Mouse (Mus musculus) cerebellum, adult 11 months (tissue): ENCODE results near the gene Defa33.
"Not testable (repeated sequence)": the region's sequence is repeated elsewhere in the genome, so short reads cannot be mapped to it uniquely, and the experiment has no call there.

ENCODE experiments used
- DNase-seq: peaks from one replicate; pipeline ENCODE4 v3.0.0; 2022

The Defa33 gene

DNA sequence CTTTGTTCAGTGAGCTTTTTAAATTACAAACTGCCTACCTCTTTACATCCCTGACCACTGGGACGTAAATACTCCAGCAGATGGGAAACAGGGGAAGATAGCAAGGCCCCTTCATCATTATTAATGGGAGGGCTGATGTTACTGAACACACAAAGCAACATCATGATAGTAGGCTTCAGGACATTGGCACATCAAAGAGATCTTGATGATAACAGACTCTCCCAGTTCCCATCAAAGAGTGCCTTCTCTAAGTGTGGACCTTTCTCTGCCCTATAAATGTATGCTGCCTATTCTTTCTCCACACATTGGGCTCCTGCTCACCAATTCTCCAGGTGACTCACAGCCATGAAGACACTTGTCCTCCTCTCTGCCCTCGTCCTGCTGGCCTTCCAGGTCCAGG, at the start of gene Defa33:
TSS of gene Defa33 (plus strand) at position 301 of the 400 bp plus-strand sequence.
- DNase-seq = not testable (repeated sequence)

DNA sequence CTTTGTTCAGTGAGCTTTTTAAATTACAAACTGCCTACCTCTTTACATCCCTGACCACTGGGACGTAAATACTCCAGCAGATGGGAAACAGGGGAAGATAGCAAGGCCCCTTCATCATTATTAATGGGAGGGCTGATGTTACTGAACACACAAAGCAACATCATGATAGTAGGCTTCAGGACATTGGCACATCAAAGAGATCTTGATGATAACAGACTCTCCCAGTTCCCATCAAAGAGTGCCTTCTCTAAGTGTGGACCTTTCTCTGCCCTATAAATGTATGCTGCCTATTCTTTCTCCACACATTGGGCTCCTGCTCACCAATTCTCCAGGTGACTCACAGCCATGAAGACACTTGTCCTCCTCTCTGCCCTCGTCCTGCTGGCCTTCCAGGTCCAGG, 13.4 kb upstream of the Defa33 start, which contains the start of gene Defa2:
TSS of gene Defa2 (plus strand) at position 301 of the 400 bp plus-strand sequence.
- not testable (repeated sequence) for DNase-seq

DNA sequence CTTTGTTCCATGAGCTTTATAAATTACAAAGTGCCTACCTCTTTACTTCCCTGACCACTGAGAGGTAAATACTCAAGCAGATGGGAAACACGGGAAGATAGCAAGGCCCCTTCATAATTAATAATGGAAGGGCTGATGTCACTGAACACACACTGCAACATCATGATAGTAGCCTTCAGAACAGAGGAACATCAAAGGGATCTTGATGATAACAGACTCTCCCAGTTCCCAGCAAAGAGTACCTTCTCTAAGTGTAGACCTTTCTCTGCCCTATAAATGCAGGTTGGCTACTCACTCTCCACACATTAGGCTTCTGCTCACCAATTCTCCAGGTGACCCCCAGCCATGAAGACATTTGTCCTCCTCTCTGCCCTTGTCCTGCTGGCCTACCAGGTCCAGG, 35.5 kb downstream of the Defa33 start, which contains the start of gene Defa36:
TSS of gene Defa36 (plus strand) at position 301 of the 400 bp plus-strand sequence.
- not testable (repeated sequence) for DNase-seq
